Mouse (Mus musculus) thymus, postnatal 10 days (tissue): ENCODE results near the gene Rdh8.
A peak's percentile ranks its signal among the peaks of the same experiment; 100 is the strongest.

ENCODE experiments used
- DNase-seq, 2 experiments: peaks; one replicate each; pipeline ENCODE4 v3.0.0; 2021; ENCODE audit warnings: low spot score in 2 of 2

The Rdh8 gene

GRCm38 (mm10) chr9:20818236-20818635 lies at the start of gene Rdh8:
Gene Rdh8, plus strand, starts transcription at chr9:20818503.
- no peak for DNase-seq

GRCm38 (mm10) chr9:20781286-20781685 lies 37.0 kb upstream of the Rdh8 start:
- no peak for DNase-seq

GRCm38 (mm10) chr9:20785055-20785454 lies 33.2 kb upstream of the Rdh8 start:
- DNase-seq = no peak

- DNase-seq = no peak
Measured at GRCm38 (mm10) chr9:20787992-20788391, 30.3 kb upstream of the Rdh8 start.

- no peak for DNase-seq
Measured at GRCm38 (mm10) chr9:20789651-20790050, 28.7 kb upstream of the Rdh8 start.

- DNase-seq = no peak
Measured at GRCm38 (mm10) chr9:20790345-20790744, 28.0 kb upstream of the Rdh8 start.

GRCm38 (mm10) chr9:20794108-20794806 lies 24.0 kb upstream of the Rdh8 start:
- no peak for DNase-seq

- DNase-seq = peak in 1 of 2 experiments; percentile 67
Measured at GRCm38 (mm10) chr9:20804266-20805158, 13.8 kb upstream of the Rdh8 start.

- no peak for DNase-seq
Measured at GRCm38 (mm10) chr9:20805159-20805495, 13.2 kb upstream of the Rdh8 start.

GRCm38 (mm10) chr9:20805706-20806105 lies 12.6 kb upstream of the Rdh8 start:
- DNase-seq = no peak

- DNase-seq = no peak
Measured at GRCm38 (mm10) chr9:20810271-20810670, 8.0 kb upstream of the Rdh8 start.

- no peak for DNase-seq
Measured at GRCm38 (mm10) chr9:20810773-20811172, 7.5 kb upstream of the Rdh8 start.

GRCm38 (mm10) chr9:20812537-20813271 lies 5.6 kb upstream of the Rdh8 start:
- DNase-seq = peak in 1 of 2 experiments; percentile 20

GRCm38 (mm10) chr9:20814521-20815272 lies 3.6 kb upstream of the Rdh8 start, which contains the start of gene Col5a3:
Gene Col5a3, minus strand, starts transcription at chr9:20815067.
- DNase-seq = no peak

- DNase-seq = no peak
Measured at GRCm38 (mm10) chr9:20820001-20820400, 1.7 kb downstream of the Rdh8 start.

- DNase-seq = no peak
Measured at GRCm38 (mm10) chr9:20822821-20823220, 4.5 kb downstream of the Rdh8 start.

- DNase-seq = no peak
Measured at GRCm38 (mm10) chr9:20825781-20826180, 7.5 kb downstream of the Rdh8 start.

GRCm38 (mm10) chr9:20828127-20828526 lies 9.8 kb downstream of the Rdh8 start:
- DNase-seq = no peak

GRCm38 (mm10) chr9:20830901-20831643 lies 12.8 kb downstream of the Rdh8 start:
- DNase-seq = peak; percentile 23 to 78

GRCm38 (mm10) chr9:20834881-20835280 lies 16.6 kb downstream of the Rdh8 start:
- no peak for DNase-seq
